Mouse (Mus musculus) lung, postnatal 0 days (tissue): ENCODE data around the gene Spata17.

ENCODE experiments used
- CTCF ChIP-seq: IDR thresholded peaks from 2 replicates; pipeline ENCODE4 v1.5.1; 2016; ENCODE audit warnings: antibody characterized with exemption, mild to moderate bottlenecking
- EP300 ChIP-seq: IDR thresholded peaks from 2 replicates; pipeline ENCODE4 v1.6.1; 2016; ENCODE audit warnings: antibody characterized with exemption, mild to moderate bottlenecking, control low read depth

GRCm38 (mm10) chr1:187235161-187235560 is 19.9 kb upstream of the Spata17 start:
- TF ChIP-seq CTCF (no peak), EP300 (no peak)
